Mouse (Mus musculus) thymus, adult 2 months (tissue): ENCODE measurements around the gene Tiam2. TPM values are rescaled to one million over a fixed set of nuclear protein-coding genes. Genes with fewer than 3 reads are reported as not detected.
A peak's percentile ranks its signal among the peaks of the same experiment; 100 is the strongest.

Source experiments
- DNase-seq: peaks from one replicate; pipeline ENCODE4 v3.0.0; 2021
- H3K27ac ChIP-seq: fragments of 200-500 bp; 2 replicates; pipeline ENCODE4 v1.5.1; 2012; ENCODE audit warnings: low read length, control low read depth; ENCODE audit not compliant: control insufficient read depth, insufficient read depth
- H3K27me3 ChIP-seq: fragments of 200-500 bp; 2 replicates; pipeline ENCODE4 v1.6.1; 2012; ENCODE audit warnings: mild to moderate bottlenecking, low read length, moderate library complexity, mixed read lengths; ENCODE audit not compliant: control insufficient read depth, insufficient read depth
- H3K36me3 ChIP-seq: fragments of 200-500 bp; 2 replicates; pipeline ENCODE4 v1.6.1; 2012; ENCODE audit warnings: mild to moderate bottlenecking, low read length, moderate library complexity; ENCODE audit not compliant: control insufficient read depth, insufficient read depth
- H3K4me1 ChIP-seq: fragments of 200-500 bp; replicated peaks from 2 replicates; pipeline ENCODE4 v1.6.1; 2012; ENCODE audit warnings: low read length; ENCODE audit not compliant: control insufficient read depth, insufficient read depth
- H3K4me3 ChIP-seq: fragments of 200-500 bp; 2 replicates; pipeline ENCODE4 v1.5.1; 2012; ENCODE audit warnings: mild to moderate bottlenecking, low read length, control low read depth, moderate library complexity; ENCODE audit not compliant: control insufficient read depth, insufficient read depth
- CTCF ChIP-seq: fragments of 200-500 bp; IDR thresholded peaks from 2 replicates; pipeline ENCODE4 v1.5.1; 2012; ENCODE audit warnings: mild to moderate bottlenecking, control low read depth, low read length, moderate library complexity, borderline replicate concordance; ENCODE audit not compliant: control insufficient read depth, poor library complexity, insufficient read depth; ENCODE audit errors: extremely low read depth
- POLR2A ChIP-seq: fragments of 200-500 bp; IDR thresholded peaks from 2 replicates; pipeline ENCODE4 v1.6.1; 2012; ENCODE audit warnings: mild to moderate bottlenecking, low read length, control low read depth, moderate library complexity; ENCODE audit not compliant: control insufficient read depth, poor library complexity, insufficient read depth; ENCODE audit errors: extremely low read depth
- WGBS: fragments of 180-500 bp; shearing (Covaris S2); methylation state at CpG from one replicate; pipeline ENCODE4 v1.1.7; 2018; 5-methylcytosine and 5-hydroxymethylcytosine counted together
- polyA plus RNA-seq: library from polyadenylated mRNA; depleted of rRNA; stranded (reverse); fragments of >200 nt; gene quantifications from 2 replicates; pipeline ENCODE4 v1.2.3, GENCODE M21; 2012; rRNA removed

Tiam2 gene
- polyA plus RNA-seq, 1 experiment = 0.36 TPM

GRCm38 (mm10) chr17:3557331-3558311, 231.2 kb downstream of the Tiam2 start, which contains the start of gene Tfb1m:
Gene Tfb1m (minus strand): TSS chr17:3557781.
- under 1% methylated on average over 55 of the region's 60 CpGs for WGBS
- no peaks in the 10 kb centered on the region for H3K36me3 ChIP-seq
- DNase-seq = peak; percentile 96
- H3K27ac ChIP-seq = peak within 1 kb of the TSS; percentile 61
- peak within 1 kb of the TSS; percentile 92 for H3K4me3 ChIP-seq
- TF ChIP-seq CTCF (peak; percentile 41; the same call in 1 of the 2 replicates), POLR2A (no peak)
- H3K4me1 ChIP-seq = no peaks in the 10 kb centered on the region; the same call in 1 of the 2 replicates
- no peaks in the 10 kb centered on the region for H3K27me3 ChIP-seq

- Histone ChIP-seq H3K4me1 (no peaks in the 10 kb centered on the region; the same call in 1 of the 2 replicates), H3K27ac (no peak overlapping the region), H3K27me3 (no peaks in the 10 kb centered on the region), H3K4me3 (no peak overlapping the region), H3K36me3 (no peaks in the 10 kb centered on the region)
- TF ChIP-seq POLR2A = no peak
- no peak for TF ChIP-seq CTCF
- peak; percentile 5 for DNase-seq
- WGBS = 86% methylated on average over 9 of the region's 9 CpGs
These were observed 232.0 kb downstream of the Tiam2 start for GRCm38 (mm10) chr17:3558356-3558870.

- Histone ChIP-seq H3K4me1 (no peaks in the 10 kb centered on the region; the same call in 1 of the 2 replicates), H3K27me3 (no peaks in the 10 kb centered on the region), H3K36me3 (no peaks in the 10 kb centered on the region), H3K27ac (no peak overlapping the region), H3K4me3 (no peak overlapping the region)
- TF ChIP-seq POLR2A (no peak), CTCF (no peak)
- WGBS = 20% methylated on average over 3 of the region's 3 CpGs
- DNase-seq = peak; percentile 10
These were observed 234.2 kb downstream of the Tiam2 start for GRCm38 (mm10) chr17:3560534-3560933.

- DNase-seq = peak; percentile 10
- TF ChIP-seq CTCF (no peak), POLR2A (no peak)
- H3K36me3 ChIP-seq = no peaks in the 10 kb centered on the region
- H3K27me3 ChIP-seq = no peaks in the 10 kb centered on the region
- H3K4me1 ChIP-seq = no peaks in the 10 kb centered on the region; the same call in 1 of the 2 replicates
- H3K27ac ChIP-seq = no peak overlapping the region
- no peak overlapping the region for H3K4me3 ChIP-seq
- 70% methylated on average over 8 of the region's 8 CpGs for WGBS
These were observed 236.0 kb downstream of the Tiam2 start for GRCm38 (mm10) chr17:3562405-3562804.

- TF ChIP-seq CTCF (no peak), POLR2A (no peak)
- WGBS = 9% methylated on average over 12 of the region's 12 CpGs
These were observed 244.5 kb downstream of the Tiam2 start for GRCm38 (mm10) chr17:3570876-3571275.

More at GRCm38 (mm10) chr17:3570876-3571275, 244.5 kb downstream of the Tiam2 start:
- no peaks in the 10 kb centered on the region for H3K36me3 ChIP-seq
- H3K4me3 ChIP-seq = no peak overlapping the region
- DNase-seq = peak; percentile 36
- H3K27me3 ChIP-seq = no peaks in the 10 kb centered on the region
- no peak overlapping the region for H3K27ac ChIP-seq
- H3K4me1 ChIP-seq = no peaks in the 10 kb centered on the region

Other genes starting within 250 kb of the Tiam2 start
- 52.7 and 62.9 TPM in 2 replicates for gene Scaf8, start 211.6 kb upstream of the Tiam2 start, polyA plus RNA-seq
- gene Cldn20, start 206.0 kb downstream of the Tiam2 start, polyA plus RNA-seq = not detected in 2 replicates
- 2.5 and 2.6 TPM in 2 replicates for gene Tfb1m, start 231.2 kb downstream of the Tiam2 start, polyA plus RNA-seq